22 mouse cellular contexts compared by ENCODE assay signal in the genomic region with DNA sequence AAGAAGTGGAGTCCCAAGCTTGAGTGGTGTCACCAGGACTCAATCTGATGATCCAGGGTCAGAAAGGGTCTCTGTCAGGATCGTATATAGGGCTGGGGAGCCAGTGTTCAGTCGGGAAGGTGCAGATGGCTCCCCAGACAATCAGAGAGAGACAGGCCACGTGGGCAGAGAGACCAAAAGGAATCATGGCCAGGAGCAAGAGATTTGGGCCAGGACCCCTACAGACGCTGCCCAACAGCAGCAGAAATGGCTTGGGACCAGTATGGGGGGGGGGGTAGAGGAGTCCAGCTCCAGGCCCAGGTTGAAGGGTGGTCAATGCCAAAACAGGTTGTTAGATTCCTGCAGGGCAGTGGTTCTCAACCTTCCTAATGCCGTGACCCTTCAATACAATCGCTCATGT. TPM values are rescaled to one million over a fixed set of nuclear protein-coding genes. Genes with fewer than 3 reads are reported as not detected.
DNase-seq lines count a peak whose midpoint lies in the region; ATAC-seq and TF ChIP-seq lines count a peak whose summit lies in the region.
"Had no signal": no experiment of that assay in that cellular context is flagged by ENCODE, and none has a peak within 500 bp of the region (broad histone marks: within the 10 kb centered on the region; RNA-seq: fewer than 3 reads in every experiment).

No protein-coding gene starts in this region.

- H3K27me3 ChIP-seq in forebrain, embryonic 10.5 days (ENCODE audit: poor library complexity, severe bottlenecking) = peaks cover 94% of the 10 kb centered on the region
- H3K27me3 ChIP-seq in forebrain, embryonic 14.5 days (replicated peaks; ENCODE audit: control insufficient read depth, insufficient read depth, low read length) = no peaks in the 10 kb centered on the region
- H3K27me3 ChIP-seq in hindbrain, embryonic 10.5 days (ENCODE audit: insufficient read depth, poor library complexity, severe bottlenecking) = peaks cover 89% of the 10 kb centered on the region
- no peaks in the 10 kb centered on the region for H3K27me3 ChIP-seq in hindbrain, postnatal 0 days (ENCODE audit: insufficient read depth, low read length)
- peaks cover 45% of the 10 kb centered on the region for H3K27me3 ChIP-seq in hindbrain, embryonic 13.5 days
- H3K27me3 ChIP-seq in hindbrain, embryonic 11.5 days (ENCODE audit: control insufficient read depth, insufficient read depth, low read length) = 0 out of 2 replicates have a peak, but pooled peaks cover 3% of the 10 kb centered on the region

- no peaks in the 10 kb centered on the region for H3K36me3 ChIP-seq in forebrain, embryonic 10.5 days (replicated peaks)
- no peaks in the 10 kb centered on the region for H3K36me3 ChIP-seq in forebrain, embryonic 14.5 days (ENCODE audit: control insufficient read depth, insufficient read depth, low read length)
- no peaks in the 10 kb centered on the region for H3K36me3 ChIP-seq in hindbrain, embryonic 10.5 days
- no peaks in the 10 kb centered on the region for H3K36me3 ChIP-seq in hindbrain, postnatal 0 days (ENCODE audit: insufficient read depth, low read length)
- H3K36me3 ChIP-seq in hindbrain, embryonic 13.5 days = no peaks in the 10 kb centered on the region
- H3K36me3 ChIP-seq in hindbrain, embryonic 11.5 days (ENCODE audit: control insufficient read depth, insufficient read depth, low read length) = no peaks in the 10 kb centered on the region
- H3K36me3 ChIP-seq: embryonic facial prominence, embryonic 13.5 days; embryonic facial prominence, embryonic 15.5 days had no signal

- peak overlapping the region; percentile 16; the same call in 1 of the 2 replicates for H3K27ac ChIP-seq in forebrain, embryonic 10.5 days
- no peak overlapping the region for H3K27ac ChIP-seq in forebrain, embryonic 14.5 days (ENCODE audit: low read depth, low read length)
- H3K27ac ChIP-seq in hindbrain, embryonic 10.5 days = peak overlapping the region; percentile 76
- no peak overlapping the region for H3K27ac ChIP-seq in hindbrain, postnatal 0 days
- peak overlapping the region; percentile 69; the same call in 1 of the 2 replicates for H3K27ac ChIP-seq in hindbrain, embryonic 13.5 days
- no peak overlapping the region for H3K27ac ChIP-seq in hindbrain, embryonic 11.5 days (ENCODE audit: low read depth, low read length)
- peak overlapping the region; percentile 79 for H3K27ac ChIP-seq in olfactory bulb, adult 2 months (ENCODE audit: insufficient read depth, low read depth, low read length)
- H3K27ac ChIP-seq: embryonic facial prominence, embryonic 13.5 days; embryonic facial prominence, embryonic 15.5 days; forebrain, embryonic 13.5 days had no signal

- DNase-seq in forebrain, embryonic 10.5 days (ENCODE audit: extremely low spot score, low spot score) = no peak
- DNase-seq in forebrain, embryonic 14.5 days (ENCODE audit: low spot score) = no peak
- DNase-seq in hindbrain, embryonic 10.5 days (ENCODE audit: low spot score) = no peak
- DNase-seq in hindbrain, postnatal 0 days (ENCODE audit: low spot score) = no peak
- no peak for DNase-seq in hindbrain, embryonic 11.5 days (ENCODE audit: low spot score)
- DNase-seq in left cerebral cortex, postnatal 4 days = no peak
- DNase-seq: adrenal gland, adult 2 months; adrenal gland, postnatal 10 days; adrenal gland, postnatal 25 days; cerebellum, adult 11 months; cerebellum, adult 18-20 months; cerebellum, adult 8-10 months; cerebellum, adult 9-11 months had no signal

- no peak for ATAC-seq in forebrain, embryonic 14.5 days
- ATAC-seq in hindbrain, postnatal 0 days = no peak
- no peak for ATAC-seq in hindbrain, embryonic 13.5 days (ENCODE audit: low FRiP score)
- no peak for ATAC-seq in hindbrain, embryonic 11.5 days (ENCODE audit: low FRiP score)
- ATAC-seq: forebrain, embryonic 16.5 days had no signal

- TF ChIP-seq POLR2A in olfactory bulb, adult 2 months (IDR thresholded peaks at IDR 0.05; ENCODE audit: insufficient read depth, low read depth, low read length) = no peak

- H3K4me3 ChIP-seq in forebrain, embryonic 10.5 days = no peak overlapping the region
- no peak overlapping the region for H3K4me3 ChIP-seq in forebrain, embryonic 14.5 days (ENCODE audit: low read depth, low read length)
- H3K4me3 ChIP-seq in hindbrain, embryonic 10.5 days = no peak overlapping the region
- H3K4me3 ChIP-seq in hindbrain, postnatal 0 days (ENCODE audit: low read length) = no peak overlapping the region
- H3K4me3 ChIP-seq in hindbrain, embryonic 13.5 days = no peak overlapping the region
- no peak overlapping the region for H3K4me3 ChIP-seq in hindbrain, embryonic 11.5 days (ENCODE audit: low read depth, low read length)
- no peak overlapping the region for H3K4me3 ChIP-seq in olfactory bulb, adult 2 months (ENCODE audit: insufficient read depth, low read depth, low read length)
- H3K4me3 ChIP-seq: embryonic facial prominence, embryonic 13.5 days; embryonic facial prominence, embryonic 15.5 days; erythroblast, embryonic 14.5 days; forebrain, embryonic 13.5 days had no signal

- intact Hi-C loops in left cerebral cortex, postnatal 4 days (cut with DNase I) = no loop called here

- peaks cover 43% of the 10 kb centered on the region for H3K4me1 ChIP-seq in forebrain, embryonic 10.5 days
- peaks cover 14% of the 10 kb centered on the region for H3K4me1 ChIP-seq in forebrain, embryonic 14.5 days (ENCODE audit: control insufficient read depth, insufficient read depth, low read length)
- peaks cover 69% of the 10 kb centered on the region for H3K4me1 ChIP-seq in hindbrain, embryonic 10.5 days (replicated peaks)
- peaks cover 20% of the 10 kb centered on the region for H3K4me1 ChIP-seq in hindbrain, postnatal 0 days (ENCODE audit: insufficient read depth, low read length)
- peaks cover 45% of the 10 kb centered on the region for H3K4me1 ChIP-seq in hindbrain, embryonic 13.5 days (replicated peaks)
- H3K4me1 ChIP-seq in hindbrain, embryonic 11.5 days (replicated peaks; ENCODE audit: control insufficient read depth, insufficient read depth, low read length) = peaks cover 15% of the 10 kb centered on the region
- peaks cover 51% of the 10 kb centered on the region for H3K4me1 ChIP-seq in olfactory bulb, adult 2 months (ENCODE audit: control insufficient read depth, insufficient read depth, low read length)

- 79% methylated on average over 6 of the region's 6 CpGs for WGBS in forebrain, embryonic 10.5 days
- WGBS in forebrain, embryonic 14.5 days = 78% methylated on average over 6 of the region's 6 CpGs
- WGBS in hindbrain, embryonic 10.5 days = 66% methylated on average over 6 of the region's 6 CpGs
- WGBS in hindbrain, postnatal 0 days = 53% methylated on average over 6 of the region's 6 CpGs
- WGBS in hindbrain, embryonic 13.5 days = 58% methylated on average over 6 of the region's 6 CpGs
- 63% methylated on average over 6 of the region's 6 CpGs for WGBS in hindbrain, embryonic 11.5 days
- 85% methylated on average over 6 of the region's 6 CpGs for WGBS in olfactory bulb, adult 2 months

- no peak overlapping the region for H3K4me2 ChIP-seq in forebrain, embryonic 14.5 days (ENCODE audit: low read length)
- H3K4me2 ChIP-seq in hindbrain, postnatal 0 days (ENCODE audit: low read depth, low read length) = no peak overlapping the region
- H3K4me2 ChIP-seq in hindbrain, embryonic 13.5 days = no peak overlapping the region
- no peak overlapping the region for H3K4me2 ChIP-seq in hindbrain, embryonic 11.5 days (replicated peaks; ENCODE audit: low read depth, low read length)
- H3K4me2 ChIP-seq: embryonic facial prominence, embryonic 13.5 days; embryonic facial prominence, embryonic 15.5 days; forebrain, embryonic 13.5 days had no signal

- no peak overlapping the region for H3K9ac ChIP-seq in forebrain, embryonic 14.5 days (ENCODE audit: low read length)
- H3K9ac ChIP-seq in hindbrain, postnatal 0 days (replicated peaks; ENCODE audit: low read length) = no peak overlapping the region
- H3K9ac ChIP-seq in hindbrain, embryonic 13.5 days = 0 out of 2 replicates have a peak overlapping the region, but pooled peaks have one; percentile 39
- no peak overlapping the region for H3K9ac ChIP-seq in hindbrain, embryonic 11.5 days (ENCODE audit: low read depth, low read length)
- H3K9ac ChIP-seq: embryonic facial prominence, embryonic 13.5 days; embryonic facial prominence, embryonic 15.5 days had no signal

- no peaks in the 10 kb centered on the region for H3K9me3 ChIP-seq in forebrain, embryonic 10.5 days
- H3K9me3 ChIP-seq in forebrain, embryonic 14.5 days (replicated peaks; ENCODE audit: control insufficient read depth, low read length) = no peaks in the 10 kb centered on the region
- no peaks in the 10 kb centered on the region for H3K9me3 ChIP-seq in hindbrain, embryonic 10.5 days
- H3K9me3 ChIP-seq in hindbrain, postnatal 0 days (ENCODE audit: low read length) = no peaks in the 10 kb centered on the region
- H3K9me3 ChIP-seq in hindbrain, embryonic 13.5 days = no peaks in the 10 kb centered on the region
- H3K9me3 ChIP-seq in hindbrain, embryonic 11.5 days (ENCODE audit: control insufficient read depth, low read length) = no peaks in the 10 kb centered on the region
- H3K9me3 ChIP-seq: embryonic facial prominence, embryonic 13.5 days; embryonic facial prominence, embryonic 15.5 days; forebrain, embryonic 13.5 days had no signal

- TF ChIP-seq CTCF in hindbrain, postnatal 0 days (IDR thresholded peaks at IDR 0.05; ENCODE audit: low read depth) = no peak
- no peak for TF ChIP-seq CTCF in olfactory bulb, adult 2 months (IDR thresholded peaks at IDR 0.05; ENCODE audit: insufficient read depth, low read depth, low read length)

RNA-seq across cellular contexts. Expression of a gene that starts 29.2 kb away (rescaled TPM):
- polyA plus RNA-seq in forebrain, embryonic 10.5 days (2016; fragmentation: Nextera tagmentation; extraction: Ambion mirVana) = 2.8 and 3.1 TPM in 2 replicates
- 4.8 and 4.9 TPM in 2 replicates for polyA plus RNA-seq in forebrain, embryonic 14.5 days (2014; fragmentation: Nextera tagmentation; extraction: Ambion mirVana)
- 4.4 and 8.7 TPM in 2 replicates for polyA plus RNA-seq in hindbrain, embryonic 10.5 days (2016; fragmentation: Nextera tagmentation; extraction: Ambion mirVana)
- total RNA-seq in hindbrain, postnatal 0 days (2014; rRNA removed) = 47.3 and 53.4 TPM in 2 replicates
- polyA plus RNA-seq in hindbrain, postnatal 0 days (2015; fragmentation: Nextera tagmentation; extraction: Ambion mirVana) = 16.5 and 19.2 TPM in 2 replicates
- polyA plus RNA-seq in hindbrain, embryonic 13.5 days (2015; fragmentation: Nextera tagmentation; extraction: Ambion mirVana) = 9.4 and 11.4 TPM in 2 replicates
- 4.6 and 5.6 TPM in 2 replicates for polyA plus RNA-seq in hindbrain, embryonic 11.5 days (2014; fragmentation: Nextera tagmentation; extraction: Ambion mirVana)
- polyA plus RNA-seq in olfactory bulb, adult 2 months (2012; ENCODE audit: insufficient read depth, insufficient read length, low replicate concordance, missing spikeins) = not detected in 2 replicates
- 10 to 100 TPM in 1 of 2 experiments, 1 to 10 TPM in 1; 8.3 to 12.3 TPM for total RNA-seq in left cerebral cortex, postnatal 4 days (2021)
- total RNA-seq: common myeloid progenitor, adult 5-6 weeks; MEL had no signal
- polyA plus RNA-seq: erythroblast, embryonic 14.5 days had no signal

Comparison
In these comparisons a context has a peak if more than half of its experiments do, and no peak if none do; other contexts are left out.
1. H3K27ac ChIP-seq: peak in forebrain, embryonic 10.5 days (single experiment), hindbrain, embryonic 10.5 days (single experiment), hindbrain, embryonic 13.5 days (single experiment) and olfactory bulb, adult 2 months (single experiment); none in forebrain, embryonic 14.5 days (single experiment), hindbrain, postnatal 0 days (single experiment) and hindbrain, embryonic 11.5 days (single experiment).